Mouse (Mus musculus) heart, adult 2 months (tissue): ENCODE data around the gene Kirrel2. TPM values are rescaled to one million over a fixed set of nuclear protein-coding genes. Genes with fewer than 3 reads are reported as not detected.
"Not testable (repeated sequence)": the region's sequence is repeated elsewhere in the genome, so short reads cannot be mapped to it uniquely, and the experiment has no call there.

Experiments
- DNase-seq, 2 experiments: peaks; one replicate each; pipeline ENCODE4 v3.0.0; 2021
- H3K27ac ChIP-seq: fragments of 200-600 bp; 2 replicates; pipeline ENCODE4 v1.8.1; 2022
- H3K27me3 ChIP-seq: fragments of 200-500 bp; 2 replicates; pipeline ENCODE4 v1.6.1; 2012; ENCODE audit warnings: mild to moderate bottlenecking, low read length, inconsistent platforms, mixed read lengths; ENCODE audit not compliant: control insufficient read depth, insufficient read depth
- H3K36me3 ChIP-seq: fragments of 200-500 bp; 2 replicates; pipeline ENCODE4 v1.6.1; 2012; ENCODE audit warnings: low read length, inconsistent platforms; ENCODE audit not compliant: control insufficient read depth, insufficient read depth
- H3K4me1 ChIP-seq: fragments of 200-500 bp; 2 replicates; pipeline ENCODE4 v1.6.1; 2011; ENCODE audit warnings: low read length; ENCODE audit not compliant: control insufficient read depth, insufficient read depth
- H3K4me3 ChIP-seq: fragments of 200-600 bp; 2 replicates; pipeline ENCODE4 v1.8.1; 2022
- H3K79me2 ChIP-seq: fragments of 200-500 bp; replicated peaks from 2 replicates; pipeline ENCODE4 v1.6.1; 2012; ENCODE audit warnings: mild to moderate bottlenecking, inconsistent platforms, low read length, moderate library complexity, mixed read lengths; ENCODE audit not compliant: control insufficient read depth, insufficient read depth
- H3K9ac ChIP-seq: fragments of 200-500 bp; 2 replicates; pipeline ENCODE4 v1.6.1; 2012; ENCODE audit warnings: low read depth, mild to moderate bottlenecking, control low read depth, inconsistent platforms, low read length, mixed read lengths
- CTCF ChIP-seq: fragments of 200-600 bp; IDR thresholded peaks from 2 replicates; pipeline ENCODE4 v1.8.1; 2022; ENCODE audit warnings: antibody characterized with exemption, mild to moderate bottlenecking, moderate library complexity
- EP300 ChIP-seq: fragments of 200-500 bp; IDR thresholded peaks from 2 replicates; pipeline ENCODE4 v1.6.1; 2011; ENCODE audit warnings: low read depth, low read length, control low read depth; ENCODE audit not compliant: insufficient read depth
- POLR2A ChIP-seq: fragments of 200-500 bp; IDR thresholded peaks from 2 replicates; pipeline ENCODE4 v1.6.1; 2011; ENCODE audit warnings: mild to moderate bottlenecking, low read depth, low read length, control low read depth; ENCODE audit not compliant: insufficient read depth
- WGBS: fragments of 180-500 bp; shearing (Covaris S2); methylation state at CpG from one replicate; pipeline ENCODE4 v1.1.7; 2018; 5-methylcytosine and 5-hydroxymethylcytosine counted together
- intact Hi-C: fragments of 180-260 bp; cut with DNase I; formaldehyde crosslinking; loops from one replicate; pipeline ENCODE4 v1.15.1; 2025
- long read RNA-seq: library from polyadenylated mRNA; stranded (forward); transcript quantifications from one replicate; pipeline ENCODE4 v2.0.0, GENCODE M21; 2021
- polyA plus RNA-seq: library from polyadenylated mRNA; depleted of rRNA; stranded (reverse); fragments of >200 nt; gene quantifications from 2 replicates; pipeline ENCODE4 v1.2.3, GENCODE M21; 2012; rRNA removed
- total RNA-seq, 2 experiments: library from RNA; stranded (reverse); gene quantifications; 2 replicates each; pipeline ENCODE4 v1.2.3; 2021

Gene Kirrel2
- total RNA-seq (not detected), polyA plus RNA-seq (not detected in 2 replicates)
- long read RNA-seq: 0 reads

DNA sequence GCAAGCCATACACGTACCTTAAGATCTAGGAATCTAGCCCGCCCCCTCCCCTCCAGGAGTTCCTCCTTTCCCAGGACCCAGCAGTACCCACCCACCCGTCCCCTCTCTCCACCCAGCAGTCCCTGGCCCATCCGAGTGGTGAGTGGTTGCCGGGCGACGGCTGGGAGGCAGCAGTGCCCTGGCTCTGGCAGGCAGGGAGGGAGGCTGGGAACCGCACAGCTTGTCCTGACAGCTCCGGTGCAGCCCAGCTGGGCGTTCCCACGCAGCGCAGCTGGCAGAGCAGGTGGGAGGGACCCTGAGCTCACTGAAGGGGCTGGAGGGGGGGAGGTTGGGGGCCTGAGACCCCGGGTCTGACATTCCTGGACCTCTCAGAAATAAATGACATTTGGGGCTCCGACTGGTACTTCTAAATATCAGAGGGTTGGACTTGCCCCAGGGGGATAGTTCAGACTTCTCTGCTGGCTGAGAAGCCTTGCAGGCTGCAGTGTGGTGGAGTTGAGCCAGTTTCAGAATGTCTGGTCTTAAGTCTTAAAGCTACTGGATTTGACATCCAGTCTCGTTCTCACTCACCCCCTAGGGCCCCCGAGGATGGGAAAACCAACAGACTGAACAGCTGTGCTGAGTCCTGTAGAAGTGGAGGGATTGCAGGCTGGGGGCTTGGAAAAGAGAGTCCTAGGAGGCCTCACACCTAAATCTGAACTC lies at the start of gene Kirrel2, which contains the start of gene Nphs1:
Kirrel2 (minus strand) TSS at position 62 of the 702 bp plus-strand sequence.
Nphs1 (plus strand) TSS at position 687 of the 702 bp plus-strand sequence.
- H3K4me3 ChIP-seq: no peak within 1 kb of the TSS

DNA sequence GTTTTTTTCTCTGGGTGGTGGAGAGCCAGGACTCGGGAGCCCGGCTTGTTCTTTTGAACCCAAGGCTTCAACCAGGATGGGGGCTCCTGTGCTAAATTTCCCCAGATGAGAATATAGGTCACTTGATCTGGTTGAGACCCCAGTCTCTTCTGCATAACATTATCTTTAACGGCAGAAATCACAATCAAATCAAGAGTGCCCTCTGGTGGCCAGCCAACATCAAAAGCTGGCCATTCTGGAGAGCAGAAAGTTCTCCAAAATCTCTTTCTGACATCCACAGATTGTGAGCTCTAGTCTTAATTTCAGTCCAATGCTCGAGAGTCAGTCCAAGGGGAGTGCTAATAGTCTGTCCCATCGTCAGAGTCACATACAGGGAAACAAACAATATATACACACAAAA lies 43.7 kb upstream of the Kirrel2 start:
- H3K9ac ChIP-seq, H3K79me2 ChIP-seq, intact Hi-C loops, DNase-seq, H3K4me1 ChIP-seq, H3K27ac ChIP-seq, H3K4me3 ChIP-seq, H3K27me3 ChIP-seq, H3K36me3 ChIP-seq: not testable (repeated sequence)
- 72% methylated on average over 5 of the region's 5 CpGs for WGBS
- TF ChIP-seq CTCF: peak; percentile 19; the same call in 1 of the 2 replicates

More for the DNA sequence above, at the start of gene Kirrel2, which contains the start of gene Nphs1:
- Histone ChIP-seq H3K27ac (no peak within 1 kb of the TSS), H3K27me3 (peaks cover 19% of the 10 kb centered on the region), H3K36me3 (no peaks in the 10 kb centered on the region), H3K4me1 (no peaks in the 10 kb centered on the region), H3K9ac (no peak within 1 kb of the TSS), H3K79me2 (no peaks in the 10 kb centered on the region)
- no peak for TF ChIP-seq POLR2A
- TF ChIP-seq CTCF: no peak
- TF ChIP-seq EP300: no peak
- WGBS: 3% methylated on average over 16 of the region's 16 CpGs
- intact Hi-C loops: no loop called here
- DNase-seq: no peak

DNA sequence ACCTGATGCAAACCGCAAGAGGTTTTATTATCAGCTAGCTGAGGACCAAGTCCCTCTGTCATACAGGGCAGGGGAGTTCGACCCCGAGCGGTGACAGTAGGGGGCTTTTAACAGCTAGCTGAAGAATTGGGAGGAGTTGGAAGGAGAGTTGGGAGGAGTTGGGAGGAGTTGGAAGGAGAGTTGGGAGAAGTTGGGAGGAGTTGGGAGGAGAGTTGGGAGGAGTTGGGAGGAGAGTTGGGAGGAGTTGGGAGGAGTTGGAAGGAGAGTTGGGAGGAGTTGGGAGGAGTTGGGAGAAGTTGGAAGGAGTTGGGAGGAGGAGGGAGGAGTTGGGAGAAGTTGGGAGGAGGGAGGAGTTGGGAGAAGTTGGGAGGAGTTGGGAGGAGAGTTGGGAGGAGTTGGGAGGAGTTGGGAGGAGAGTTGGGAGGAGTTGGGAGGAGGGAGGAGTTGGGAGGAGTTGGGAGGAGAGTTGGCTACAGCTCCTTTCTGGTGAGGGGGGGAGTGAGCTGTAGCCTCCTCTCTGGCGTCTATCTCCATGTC lies 38.1 kb upstream of the Kirrel2 start:
- H3K27me3 ChIP-seq, H3K4me1 ChIP-seq, H3K27ac ChIP-seq, H3K79me2 ChIP-seq, H3K4me3 ChIP-seq, H3K36me3 ChIP-seq, intact Hi-C loops, DNase-seq, H3K9ac ChIP-seq: not testable (repeated sequence)
- 45% methylated on average over 5 of the region's 5 CpGs for WGBS

DNA sequence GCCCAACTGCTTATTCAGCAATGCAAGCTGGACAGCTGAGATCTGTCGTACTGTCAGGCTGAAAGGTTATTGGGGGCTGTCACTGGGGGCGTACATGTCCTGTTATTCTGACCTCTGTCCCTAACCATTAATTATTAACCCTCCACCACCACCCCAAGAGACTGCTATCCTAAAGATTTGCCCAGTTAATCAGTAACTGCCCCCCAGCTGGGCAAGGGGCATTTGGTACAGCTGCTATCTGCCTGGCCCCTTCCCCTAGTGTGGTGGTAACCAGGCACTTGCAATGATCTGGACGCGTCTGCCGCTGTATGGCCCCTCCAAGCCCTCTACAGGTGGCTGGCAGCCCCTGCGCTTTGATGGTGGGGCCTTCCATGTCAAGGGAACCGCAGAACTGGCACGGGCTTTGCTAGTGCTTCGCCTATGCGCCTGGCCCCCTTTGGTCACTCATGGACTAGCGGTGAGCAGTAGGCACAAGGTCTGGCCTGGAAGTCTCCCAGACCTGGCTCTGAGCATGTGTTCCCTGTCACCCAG lies 36.0 kb upstream of the Kirrel2 start, which contains the start of gene Prodh2:
Prodh2 (plus strand) TSS at position 222 of the 531 bp plus-strand sequence.
- 56% methylated on average over 11 of the region's 11 CpGs for WGBS
- H3K27ac ChIP-seq: no peak within 1 kb of the TSS
- H3K79me2 ChIP-seq: no peaks in the 10 kb centered on the region
- no peaks in the 10 kb centered on the region for H3K36me3 ChIP-seq
- DNase-seq: no peak
- TF ChIP-seq POLR2A: no peak
- TF ChIP-seq CTCF: no peak
- TF ChIP-seq EP300: no peak
- H3K9ac ChIP-seq: no peak within 1 kb of the TSS
- no peaks in the 10 kb centered on the region for H3K4me1 ChIP-seq
- intact Hi-C loops: loop anchor here (2.0 to 5.0 kb wide), 2 partner anchors 51 to 121 kb away; no protein-coding TSS in a partner anchor
- no peak within 1 kb of the TSS for H3K4me3 ChIP-seq
- H3K27me3 ChIP-seq: no peaks in the 10 kb centered on the region

GRCm38 (mm10) chr7:30492765-30493164 lies 35.3 kb upstream of the Kirrel2 start:
- intact Hi-C loops: loop anchor here (2.0 to 5.0 kb wide), 2 partner anchors 50 to 120 kb away; no protein-coding TSS in a partner anchor
- H3K79me2 ChIP-seq: no peaks in the 10 kb centered on the region
- no peak overlapping the region for H3K27ac ChIP-seq
- H3K4me3 ChIP-seq: no peak overlapping the region
- DNase-seq: peak; percentile 63 to 83
- H3K36me3 ChIP-seq: no peaks in the 10 kb centered on the region
- H3K4me1 ChIP-seq: no peaks in the 10 kb centered on the region
- peak; percentile 93 for TF ChIP-seq CTCF
- no peak for TF ChIP-seq EP300
- H3K27me3 ChIP-seq: no peaks in the 10 kb centered on the region
- 19% methylated on average over 4 of the region's 4 CpGs for WGBS
- H3K9ac ChIP-seq: no peak overlapping the region

GRCm38 (mm10) chr7:30490957-30491307 lies 33.4 kb upstream of the Kirrel2 start:
- intact Hi-C loops: loop anchor here (5.0 kb wide), 1 partner anchor 49 kb away; no protein-coding TSS in a partner anchor
- WGBS: 17% methylated on average over 6 of the region's 6 CpGs

More at GRCm38 (mm10) chr7:30490957-30491307, 33.4 kb upstream of the Kirrel2 start:
- Histone ChIP-seq H3K9ac (no peak overlapping the region), H3K4me1 (no peaks in the 10 kb centered on the region), H3K27me3 (no peaks in the 10 kb centered on the region), H3K4me3 (no peak overlapping the region), H3K27ac (no peak overlapping the region), H3K79me2 (no peaks in the 10 kb centered on the region), H3K36me3 (no peaks in the 10 kb centered on the region)
- no peak for TF ChIP-seq EP300
- TF ChIP-seq CTCF: no peak
- TF ChIP-seq POLR2A: no peak
- no peak for DNase-seq
